Mouse (Mus musculus) left cerebral cortex, postnatal 36 days (tissue): ENCODE measurements around the gene Trio. TPM values are rescaled to one million over a fixed set of nuclear protein-coding genes. Genes with fewer than 3 reads are reported as not detected.
A peak's percentile ranks its signal among the peaks of the same experiment; 100 is the strongest.
"Not testable (repeated sequence)": the region's sequence is repeated elsewhere in the genome, so short reads cannot be mapped to it uniquely, and the experiment has no call there.

Experiments used
- DNase-seq, 2 experiments: peaks; one replicate each; pipeline ENCODE4 v3.0.0; 2021 to 2022; ENCODE audit warnings: low spot score in 2 of 2, mixed read lengths in 1 of 2
- intact Hi-C: fragments of 180-260 bp; cut with DNase I; formaldehyde crosslinking; loops from one replicate; pipeline ENCODE4 v1.15.1; 2025
- total RNA-seq, 2 experiments: library from RNA; stranded (reverse); gene quantifications; 2 replicates each; pipeline ENCODE4 v1.2.3; 2021

Gene Trio
- total RNA-seq, 2 experiments from 2014 or later = 182 to 280 TPM

DNA sequence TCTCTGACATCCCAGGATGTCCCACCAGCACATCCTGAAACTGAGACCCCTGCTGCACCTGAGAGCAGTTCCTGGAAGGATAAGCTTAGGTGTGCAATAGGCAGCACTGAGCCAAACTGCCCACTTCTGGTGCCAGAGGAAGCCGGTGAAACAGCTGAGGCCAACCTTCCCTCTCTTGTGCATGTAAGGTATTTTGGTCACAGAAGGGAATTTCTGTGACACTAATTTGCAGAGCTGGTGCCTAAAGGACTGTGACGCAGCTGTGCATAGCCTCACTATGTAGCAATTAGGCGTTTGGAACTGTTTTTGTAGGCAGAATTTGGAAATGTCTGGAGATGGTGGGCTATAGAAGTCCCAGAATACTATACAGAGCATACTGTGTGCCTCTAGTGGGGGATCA is 264.2 kb downstream of the Trio start:
- intact Hi-C loops = no loop called here
- DNase-seq = no peak

DNA sequence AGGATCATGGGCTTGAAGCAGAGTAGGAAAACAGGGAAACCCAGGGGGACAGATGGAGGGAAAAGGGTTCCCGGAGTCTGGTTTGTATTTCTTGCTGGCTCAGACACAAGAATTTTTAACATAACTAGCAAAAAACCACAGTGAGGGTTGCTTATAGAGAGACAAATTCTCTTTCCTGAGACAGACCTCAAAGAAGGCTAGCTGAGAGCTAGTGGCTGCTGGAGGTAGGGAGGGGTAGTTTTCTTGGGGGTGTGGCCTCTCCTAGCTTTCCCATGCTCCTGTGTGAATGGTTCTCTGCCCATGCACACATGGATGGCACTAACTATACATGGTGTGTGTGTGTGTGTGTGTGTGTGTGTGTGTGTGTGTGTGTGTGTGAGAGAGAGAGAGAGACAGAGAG is 265.0 kb downstream of the Trio start:
- no peak for DNase-seq
- intact Hi-C loops = no loop called here

DNA sequence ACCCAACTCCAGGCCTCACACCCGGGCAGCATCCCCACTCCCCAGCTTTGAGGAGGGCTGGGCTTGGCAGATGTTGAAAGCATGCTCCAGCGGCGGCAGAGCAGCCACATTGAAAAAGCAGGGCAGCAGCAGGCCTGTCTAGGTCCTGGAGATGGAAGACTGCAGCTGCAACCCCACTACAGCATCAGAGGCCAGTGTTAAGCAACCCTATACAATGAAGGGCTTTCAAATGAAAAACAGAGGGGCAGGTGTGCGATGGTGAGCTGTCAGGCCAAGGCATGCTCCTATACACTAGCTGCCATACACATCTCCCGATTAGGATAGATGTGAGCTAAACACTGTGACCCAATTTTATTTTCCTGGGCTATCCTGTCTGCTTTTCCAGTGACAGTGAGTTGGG is 265.8 kb downstream of the Trio start:
- intact Hi-C loops = no loop called here

DNA sequence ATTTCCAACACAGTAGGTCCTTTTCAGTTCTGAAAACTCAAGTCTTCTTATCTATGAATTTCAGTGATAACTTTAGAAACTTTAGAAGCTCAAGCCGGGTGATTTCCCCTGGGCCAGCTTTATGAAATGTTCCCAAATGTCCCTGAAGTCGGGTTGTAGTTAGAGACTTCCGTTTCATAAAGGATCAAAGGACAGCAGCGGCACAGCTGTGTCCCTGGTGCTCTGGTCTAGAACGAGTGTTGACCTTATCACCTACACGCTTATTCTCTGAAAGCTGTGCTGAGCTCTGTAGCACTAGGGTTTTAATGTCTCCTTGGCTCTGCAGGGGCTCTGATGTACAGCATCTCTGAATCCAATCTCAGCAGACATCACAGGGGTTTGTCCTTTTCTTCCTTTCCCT is 267.0 kb downstream of the Trio start:
- no peak for DNase-seq
- intact Hi-C loops = no loop called here

More for the DNA sequence above, 265.8 kb downstream of the Trio start:
- DNase-seq = no peak

DNA sequence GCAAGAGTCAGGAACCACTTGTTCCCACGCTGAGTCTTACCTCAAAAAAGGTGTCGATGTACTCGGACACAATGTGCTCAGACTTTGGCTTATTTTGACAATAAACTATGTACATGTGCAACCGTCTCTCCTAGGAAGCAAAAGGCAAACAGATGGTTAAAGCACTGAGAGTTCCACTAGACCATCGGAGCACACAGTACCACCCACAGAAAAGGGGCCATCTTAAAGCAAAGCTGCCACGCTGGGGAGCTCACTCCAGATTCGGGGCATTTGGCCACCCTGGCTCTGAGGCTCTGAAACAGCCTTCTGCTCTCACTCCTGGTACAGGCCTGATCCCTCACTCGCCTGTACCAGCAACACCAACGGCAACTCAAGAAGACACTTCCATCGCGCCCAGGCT is 269.2 kb downstream of the Trio start:
- no peak for DNase-seq

DNA sequence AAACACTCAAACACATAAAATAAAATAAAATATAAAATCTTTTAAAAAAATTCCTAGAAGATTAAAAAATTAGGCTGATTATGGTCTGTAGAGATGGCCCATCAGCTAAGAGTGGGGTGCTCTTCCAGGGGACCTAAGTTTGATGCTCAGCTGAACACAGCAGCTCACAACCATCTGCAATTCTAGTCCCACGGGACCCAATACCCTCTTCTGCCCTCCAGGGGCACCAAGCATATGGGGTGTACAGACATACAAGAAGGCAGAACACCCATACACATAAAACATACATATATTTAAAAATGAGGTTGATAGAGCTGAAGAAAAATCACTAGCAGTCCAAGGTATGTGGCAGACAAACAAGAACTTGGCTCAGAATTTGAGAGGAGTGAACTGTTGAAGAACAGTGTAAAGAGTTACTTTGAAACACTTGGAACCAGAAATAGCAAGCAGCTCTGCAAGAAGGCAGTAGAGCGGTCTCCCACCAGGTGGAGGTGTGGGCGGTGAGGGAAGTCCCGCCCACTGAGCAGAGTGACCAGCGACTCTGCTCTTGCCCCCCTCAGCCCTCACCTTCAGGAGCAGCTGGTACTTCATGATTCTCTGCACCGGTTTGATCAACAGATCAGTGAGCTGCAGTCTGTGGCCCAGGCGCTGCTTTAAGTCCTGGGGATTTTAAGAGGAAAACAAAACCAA is 270.9 kb downstream of the Trio start:
- intact Hi-C loops = loop anchor here (5.0 kb wide), 2 partner anchors 33 to 53 kb away; no protein-coding TSS in a partner anchor
- peak in 1 of 2 experiments; percentile 52 for DNase-seq

More for the DNA sequence above, 269.2 kb downstream of the Trio start:
- intact Hi-C loops = no loop called here

DNA sequence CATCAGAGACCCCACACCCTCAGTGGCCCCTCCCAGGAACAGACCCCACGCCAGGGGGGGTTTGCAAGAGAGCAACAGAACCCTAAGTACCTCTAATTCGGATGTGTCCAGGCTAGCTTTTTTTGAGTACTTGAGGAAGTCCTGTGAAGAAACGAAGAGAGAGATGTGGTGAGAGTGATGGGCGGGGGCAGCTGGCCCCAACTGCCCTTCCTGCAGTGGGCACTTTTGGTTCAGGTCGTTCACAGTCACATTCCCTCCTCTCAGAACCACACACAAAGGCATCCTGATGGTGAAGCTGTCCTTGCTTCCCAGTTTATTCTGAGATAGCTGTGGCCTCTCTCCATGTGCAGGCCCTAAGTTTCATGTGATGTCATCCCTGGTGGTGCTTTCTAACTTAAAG is 271.7 kb downstream of the Trio start:
- no peak for DNase-seq
- intact Hi-C loops = loop anchor here (2.0 to 5.0 kb wide), 3 partner anchors 33 to 71 kb away; no protein-coding TSS in a partner anchor

DNA sequence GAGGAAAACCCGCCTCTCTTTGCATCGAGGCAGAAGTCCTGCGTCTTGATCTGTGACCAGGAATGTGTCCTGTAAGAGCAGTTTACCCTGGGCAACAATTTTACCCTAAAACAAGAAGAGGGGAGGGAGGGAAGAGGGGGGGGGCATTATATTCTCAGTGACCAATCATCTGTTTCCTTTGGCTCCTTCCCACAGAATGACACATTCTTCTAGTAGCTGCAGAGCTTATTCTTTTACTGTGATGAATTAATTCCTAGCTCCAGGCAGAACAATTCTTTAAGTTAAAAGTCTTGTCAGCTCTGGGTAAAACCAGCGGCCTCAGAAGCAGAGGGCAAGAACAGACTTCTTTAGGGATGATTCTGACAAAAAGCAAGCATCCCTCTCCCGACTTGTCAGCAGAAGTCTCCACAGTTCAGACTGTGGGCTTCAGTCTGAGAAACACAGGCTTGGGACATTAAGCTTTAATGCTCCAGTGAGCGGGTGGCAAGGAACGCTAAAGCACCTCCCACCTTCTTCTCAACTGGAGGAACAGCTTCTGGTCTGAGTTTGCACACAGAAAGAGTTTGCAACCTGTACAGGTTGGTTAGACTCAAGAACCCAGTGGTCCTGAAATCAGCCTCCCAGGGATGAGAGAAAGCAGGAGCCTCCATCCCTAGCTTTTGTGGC is 272.8 kb downstream of the Trio start:
- DNase-seq = no peak
- intact Hi-C loops = loop anchor here (2.0 to 5.0 kb wide), 3 partner anchors 34 to 72 kb away; no protein-coding TSS in a partner anchor

DNA sequence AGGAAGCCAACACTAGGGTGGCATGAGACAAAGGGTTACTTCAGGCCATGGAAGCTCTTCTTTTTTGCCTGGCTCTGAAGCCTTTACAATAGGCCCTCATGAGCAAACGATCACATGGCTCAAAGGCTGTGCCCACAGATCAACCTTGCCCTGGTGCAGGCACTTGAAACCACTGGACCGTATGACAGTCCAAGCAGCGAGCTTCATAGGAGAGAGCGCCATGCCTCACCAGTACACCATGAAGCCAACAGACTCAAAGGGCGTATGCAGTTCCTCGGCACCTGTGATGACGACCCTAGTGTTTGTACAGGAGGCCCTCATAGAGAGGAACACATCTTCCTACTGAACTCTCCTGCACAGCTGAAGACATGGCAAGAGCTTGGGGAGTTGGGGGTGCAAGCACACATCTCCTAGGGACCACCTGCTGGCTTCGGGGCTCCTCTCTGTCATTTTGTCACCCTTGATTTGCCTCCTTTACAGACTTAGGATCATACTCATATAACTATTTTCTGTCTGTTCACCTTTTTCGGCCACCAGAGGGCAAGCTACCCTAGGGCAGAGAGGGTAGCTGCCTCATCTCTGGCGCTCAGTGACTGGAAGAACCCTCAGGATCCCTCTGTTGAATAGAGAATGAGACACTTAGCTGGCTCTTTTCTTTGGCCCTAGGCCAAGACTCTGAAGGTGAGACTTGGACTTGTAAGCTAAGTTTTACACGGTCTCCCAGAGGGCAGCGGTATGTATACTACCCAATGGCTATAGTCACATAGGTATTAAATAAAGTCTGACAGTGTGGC is 273.8 kb downstream of the Trio start:
- intact Hi-C loops = loop anchor here (2.0 to 5.0 kb wide), 3 partner anchors 35 to 73 kb away; no protein-coding TSS in a partner anchor
- no peak for DNase-seq

DNA sequence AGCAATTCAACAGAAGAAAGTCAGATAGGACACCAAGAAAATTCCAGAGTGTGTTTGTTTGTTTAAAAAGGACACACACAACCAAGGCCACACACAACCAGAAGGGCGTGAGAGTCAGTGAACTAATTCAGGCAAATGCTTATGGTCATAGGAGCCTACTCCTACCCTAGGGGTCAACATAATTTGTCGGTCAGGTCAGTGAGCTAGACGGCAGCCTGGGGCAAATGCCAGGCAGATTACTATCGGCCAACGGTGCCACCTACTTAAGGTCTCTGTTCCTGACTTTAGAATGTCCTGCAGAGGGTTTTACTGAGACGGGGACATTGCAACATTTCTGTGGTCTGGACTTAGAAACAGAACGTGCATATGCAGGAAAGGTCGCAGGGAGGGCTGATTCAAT is 276.9 kb downstream of the Trio start:
- intact Hi-C loops = loop anchor here (10.0 kb wide), 1 partner anchor 436 kb away; no protein-coding TSS in a partner anchor
- DNase-seq = no peak

DNA sequence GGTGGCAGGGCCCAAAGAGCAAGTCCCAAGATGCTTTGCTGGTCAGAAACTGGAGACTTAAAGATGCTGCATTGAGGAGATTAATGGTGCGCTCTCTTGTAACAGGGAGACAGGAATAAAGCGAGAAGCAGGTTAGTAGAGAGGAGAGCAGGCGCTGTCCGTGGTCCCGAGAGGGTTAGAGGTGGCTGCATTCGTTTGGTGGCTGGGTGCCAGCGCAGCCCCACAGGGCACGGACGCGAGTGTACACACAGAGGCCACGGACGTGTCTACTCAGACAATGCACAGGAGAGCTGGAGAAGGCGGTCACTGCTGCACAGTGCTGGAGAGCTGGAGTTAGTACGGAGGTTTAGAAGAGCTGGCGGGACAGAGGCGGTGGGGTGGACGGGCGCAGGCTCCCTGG is 278.1 kb downstream of the Trio start:
- no peak for DNase-seq
- intact Hi-C loops = loop anchor here (10.0 kb wide), 1 partner anchor 437 kb away; no protein-coding TSS in a partner anchor

DNA sequence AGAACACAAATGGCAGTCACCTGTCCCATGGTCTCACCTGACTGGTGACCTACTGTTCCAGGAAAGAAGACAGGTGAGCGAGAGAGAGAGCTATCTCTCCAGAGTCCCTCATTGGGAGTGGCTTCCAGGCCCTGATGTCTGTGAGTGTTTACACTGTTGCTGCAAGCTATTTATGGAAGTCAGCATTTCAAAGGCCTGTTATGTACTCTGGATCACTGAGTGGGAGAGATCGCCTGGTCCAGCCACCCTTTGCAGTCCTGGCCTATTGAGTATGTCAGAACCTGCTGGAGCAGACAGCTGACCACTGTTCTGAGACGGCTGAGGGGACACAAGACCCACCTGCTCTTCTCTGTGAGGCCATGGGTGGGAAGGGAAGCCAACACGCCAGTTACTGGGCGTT is 280.7 kb downstream of the Trio start:
- DNase-seq = no peak
- intact Hi-C loops = loop anchor here (10.0 kb wide), 1 partner anchor 440 kb away; no protein-coding TSS in a partner anchor

DNA sequence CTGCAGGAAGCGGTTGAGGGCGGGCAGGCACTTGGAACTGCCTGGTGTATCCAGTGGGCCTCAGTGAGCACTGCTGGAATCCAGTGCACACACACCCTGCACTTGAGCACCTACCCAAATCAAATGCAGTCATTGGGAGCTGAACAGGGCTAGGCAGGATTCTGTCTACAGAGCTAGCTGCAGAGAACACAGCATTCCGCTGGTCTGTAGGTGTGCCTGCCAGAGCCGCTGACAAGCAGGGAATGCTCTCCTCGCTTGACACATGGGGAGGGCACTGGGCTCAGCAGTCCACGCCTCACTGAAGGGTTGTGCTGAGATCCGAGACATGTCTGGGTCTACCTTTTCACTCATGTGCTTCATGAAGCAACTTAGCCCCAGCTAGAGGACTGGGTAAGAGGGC is 285.6 kb downstream of the Trio start:
- intact Hi-C loops = loop anchor here (10.0 kb wide), 1 partner anchor 445 kb away; no protein-coding TSS in a partner anchor
- DNase-seq = no peak

DNA sequence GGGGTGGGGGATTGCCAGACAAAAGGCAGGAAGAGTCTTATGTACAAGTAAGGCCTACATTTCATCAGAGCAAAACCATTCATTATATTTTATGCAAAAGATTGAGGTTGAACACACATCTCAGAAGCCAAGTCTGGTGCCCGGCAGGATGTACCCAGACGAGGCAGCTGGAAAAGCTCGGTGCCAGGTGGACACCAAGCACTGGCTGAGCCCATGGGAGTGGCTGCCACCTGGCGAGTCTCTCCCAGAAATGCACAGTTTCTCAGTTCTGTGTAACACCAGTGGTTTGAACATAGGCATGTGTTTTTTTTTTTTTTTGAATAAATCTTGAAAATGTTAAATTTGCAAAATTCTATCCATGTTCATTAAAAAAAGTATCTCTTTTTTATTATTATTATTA is 293.8 kb downstream of the Trio start:
- no peak for DNase-seq
- intact Hi-C loops = no loop called here

DNA sequence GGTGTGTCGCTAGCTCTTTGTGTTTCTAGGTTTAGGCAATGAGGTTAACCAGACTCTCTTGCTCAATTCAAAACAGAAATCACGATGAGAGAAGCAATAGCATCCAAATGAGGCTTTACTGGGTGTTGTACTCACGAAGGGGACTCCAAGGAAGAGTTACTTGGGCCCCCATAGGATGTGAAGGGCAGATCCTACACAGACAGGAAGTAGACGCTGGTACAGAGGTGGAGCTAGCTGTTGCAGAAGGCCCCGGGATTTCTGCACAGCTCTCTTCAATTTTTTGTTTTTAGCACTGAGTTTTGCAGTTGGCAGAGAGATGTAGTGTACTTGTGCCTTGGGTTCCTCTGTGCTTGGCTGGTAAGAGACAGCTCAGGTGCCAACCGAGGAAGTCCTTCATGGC is 299.4 kb downstream of the Trio start:
- intact Hi-C loops = no loop called here
- no peak for DNase-seq

DNA sequence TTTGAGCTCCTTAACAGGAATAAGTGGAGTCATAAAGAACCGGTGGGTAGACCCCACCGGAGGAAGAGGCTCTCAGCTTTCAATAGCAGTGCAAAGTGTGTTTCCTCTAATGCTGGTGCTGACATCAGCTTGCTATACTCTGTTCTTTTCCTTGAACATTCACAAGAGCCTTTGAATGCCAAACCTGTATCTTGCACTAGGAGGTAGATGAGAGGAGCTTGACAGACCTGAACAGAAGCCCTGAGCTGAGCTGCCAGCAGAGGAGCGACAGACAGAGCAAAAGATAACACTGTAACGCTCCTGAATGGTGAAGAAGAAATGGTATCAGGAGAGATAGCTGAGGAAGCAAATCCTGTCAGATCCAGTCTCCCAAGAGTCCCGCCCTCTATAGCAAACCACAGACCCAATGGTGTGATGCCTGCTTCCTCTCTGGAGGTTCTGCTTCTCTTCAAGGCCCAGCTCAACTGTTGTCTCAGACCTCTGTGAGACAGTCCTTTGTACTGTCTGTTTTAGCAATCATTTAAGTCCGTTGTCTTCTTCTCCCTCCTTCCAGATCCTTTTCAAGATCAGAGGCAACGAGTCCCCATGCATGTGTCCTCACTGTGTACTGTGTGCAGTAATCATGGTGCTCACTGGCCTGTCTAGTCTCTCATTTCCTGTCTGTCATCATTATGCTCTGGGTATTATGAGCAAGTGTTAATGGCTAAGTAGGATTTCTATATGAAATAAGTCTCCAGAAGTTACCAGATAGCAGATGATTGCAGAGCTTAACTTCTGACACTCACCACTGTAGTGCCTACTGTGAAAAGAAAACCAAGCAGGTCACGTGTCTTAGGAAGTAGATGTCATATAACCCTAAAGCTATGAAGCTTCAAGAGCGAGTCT is 300.6 kb downstream of the Trio start:
- intact Hi-C loops = no loop called here
- no peak for DNase-seq

DNA sequence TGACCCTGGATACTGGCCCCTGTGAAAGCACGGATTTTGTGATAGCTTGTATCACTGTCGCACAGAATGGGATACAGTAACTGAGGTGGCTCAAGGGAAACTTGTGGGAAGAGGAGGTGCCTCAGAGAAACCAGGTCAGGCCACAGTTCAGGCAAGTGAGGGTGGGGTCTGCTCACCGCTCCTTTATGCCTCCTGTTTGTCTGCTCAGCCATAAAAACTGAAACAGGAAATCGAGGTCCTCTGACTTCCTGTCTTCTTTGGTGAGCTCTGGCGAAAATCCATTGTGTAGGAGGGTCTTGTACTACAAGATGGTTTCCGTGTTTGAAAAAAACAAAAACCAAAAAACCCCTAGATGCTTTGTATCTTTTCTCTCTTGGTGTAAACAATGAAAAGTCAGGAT is 301.4 kb downstream of the Trio start:
- intact Hi-C loops = no loop called here
- DNase-seq = no peak

DNA sequence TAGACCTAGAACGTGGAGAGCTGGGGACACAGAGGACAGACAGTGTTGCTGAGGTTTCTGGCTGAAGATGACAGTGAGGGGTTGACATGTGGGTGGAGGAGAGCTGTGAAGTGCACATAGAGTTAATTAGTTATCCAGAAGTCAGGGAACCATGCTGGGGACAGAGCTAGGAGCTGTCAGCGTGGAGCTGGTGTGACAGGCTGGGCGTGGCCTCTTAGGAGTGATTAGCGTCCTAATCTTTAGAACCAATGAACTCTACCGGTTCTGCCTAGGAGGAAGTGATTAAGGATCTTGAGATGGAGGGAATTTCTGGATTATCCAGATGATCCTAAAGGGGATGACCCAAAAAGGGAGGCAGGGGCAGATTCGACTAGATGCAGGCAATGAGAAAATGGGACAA is 301.9 kb downstream of the Trio start:
- no peak for DNase-seq
- intact Hi-C loops = no loop called here

DNA sequence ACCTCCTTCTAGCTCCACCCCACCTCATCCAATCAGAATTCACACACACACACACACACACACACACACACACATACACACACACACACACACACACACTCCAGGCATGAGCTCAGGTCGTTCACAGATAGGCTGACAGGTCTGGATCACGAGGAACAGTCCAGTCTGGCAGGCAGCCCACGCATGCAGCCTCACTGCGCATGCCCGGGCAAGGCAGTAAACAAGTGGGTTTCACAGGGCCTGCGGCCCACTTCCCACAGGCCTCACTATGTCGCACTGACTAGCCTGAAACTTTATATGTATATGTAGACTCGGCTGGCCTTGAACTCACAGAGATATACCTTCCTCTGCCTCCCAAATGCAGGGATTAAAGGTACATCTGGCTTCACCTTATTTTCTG is 305.4 kb downstream of the Trio start:
- DNase-seq, intact Hi-C loops: not testable (repeated sequence)
